Mouse (Mus musculus): Measurements from ENCODE around the gene Olfr9. TPM values are rescaled to one million over a fixed set of nuclear protein-coding genes. Genes with fewer than 3 reads are reported as not detected.

The Olfr9 gene
- 4.0 TPM for total RNA-seq (2023)

GRCm38 (mm10) chr10:128989131-128989530 is at the start of gene Olfr9:
Gene Olfr9 (plus strand): TSS chr10:128989431.

GRCm38 (mm10) chr10:128960590-128961584 is 28.3 kb upstream of the Olfr9 start, which contains the start of gene Mettl7b:
Gene Mettl7b (minus strand): TSS chr10:128960988.

DNA sequence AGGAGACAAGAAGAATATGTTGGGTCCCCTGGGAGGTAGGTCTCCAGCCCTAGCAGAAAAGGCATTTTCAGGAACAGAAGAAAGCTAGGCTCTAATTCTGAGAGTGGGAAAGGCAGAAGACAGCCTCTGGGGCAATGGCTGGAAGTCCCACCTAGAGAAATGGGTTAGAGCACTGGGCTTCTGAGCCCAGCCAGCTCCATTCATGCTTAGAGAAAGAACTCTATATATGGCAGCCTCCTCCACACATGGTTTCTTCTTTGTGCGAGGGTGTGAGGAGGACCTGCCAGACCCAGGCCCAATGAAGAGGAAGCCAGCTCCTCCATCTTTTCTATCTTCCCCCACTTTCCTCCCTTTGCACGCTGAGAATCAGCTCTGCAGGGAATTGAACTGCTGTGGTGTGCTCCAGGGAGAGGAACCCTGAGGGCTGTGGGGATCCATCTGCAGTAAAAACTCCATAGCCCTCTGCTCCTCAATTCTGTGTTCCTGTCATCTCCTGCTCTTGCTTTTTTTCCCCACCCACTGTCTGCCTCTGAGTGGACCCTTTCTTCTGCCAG is 21.1 kb downstream of the Olfr9 start, which contains the start of gene Olfr763:
Gene Olfr763 (plus strand): TSS at position 504 of the 554 bp plus-strand sequence.

GRCm38 (mm10) chr10:129039796-129040195 is 50.6 kb downstream of the Olfr9 start, which contains the start of gene Olfr764-ps1:
Gene Olfr764-ps1 (minus strand): TSS chr10:129039896.

Other genes starting within 250 kb of the Olfr9 start
- gene Dgka, start 244.6 kb upstream of the Olfr9 start, total RNA-seq (2023): 775 TPM
- gene Pym1, start 241.5 kb upstream of the Olfr9 start, total RNA-seq (2023): 81.7 TPM
- gene Mmp19, start 198.5 kb upstream of the Olfr9 start, total RNA-seq (2023): 0.24 TPM
- gene Dnajc14, start 185.4 kb upstream of the Olfr9 start, total RNA-seq (2023): 56.7 TPM
- 10.0 TPM for gene Tmem198b, start 185.1 kb upstream of the Olfr9 start, total RNA-seq (2023)
- gene Sarnp, start 172.1 kb upstream of the Olfr9 start, total RNA-seq (2023): 61.5 TPM
- gene Ormdl2, start 167.8 kb upstream of the Olfr9 start, total RNA-seq (2023): 23.2 TPM
- gene Gdf11, start 97.7 kb upstream of the Olfr9 start, total RNA-seq (2023): 6.6 TPM
- 0.52 TPM for gene Cd63, start 88.4 kb upstream of the Olfr9 start, total RNA-seq (2023)
- gene Rdh5, start 66.5 kb upstream of the Olfr9 start, total RNA-seq (2023): 7.5 TPM
- 54.5 TPM for gene Bloc1s1, start 65.4 kb upstream of the Olfr9 start, total RNA-seq (2023)
- gene Itga7, start 55.6 kb upstream of the Olfr9 start, total RNA-seq (2023): 3.3 TPM
- gene Mettl7b, start 28.4 kb upstream of the Olfr9 start, total RNA-seq (2023): not detected
- gene Olfr763, start 21.4 kb downstream of the Olfr9 start, total RNA-seq (2023): 1.0 TPM
- not detected for gene Olfr764-ps1, start 50.5 kb downstream of the Olfr9 start, total RNA-seq (2023)
- not detected for gene Olfr765, start 60.6 kb downstream of the Olfr9 start, total RNA-seq (2023)
- gene Olfr766-ps1, start 79.5 kb downstream of the Olfr9 start, total RNA-seq (2023): not detected
- gene Olfr767, start 93.5 kb downstream of the Olfr9 start, total RNA-seq (2023): not detected
- not detected for gene Olfr768, start 109.9 kb downstream of the Olfr9 start, total RNA-seq (2023)
- gene Olfr769, start 128.4 kb downstream of the Olfr9 start, total RNA-seq (2023): not detected
- not detected for gene Olfr770, start 149.6 kb downstream of the Olfr9 start, total RNA-seq (2023)
- not detected for gene Olfr771, start 175.3 kb downstream of the Olfr9 start, total RNA-seq (2023)
- not detected for gene Olfr772, start 188.5 kb downstream of the Olfr9 start, total RNA-seq (2023)
- gene Olfr773, start 198.0 kb downstream of the Olfr9 start, total RNA-seq (2023): not detected
- gene Olfr774, start 246.8 kb downstream of the Olfr9 start, total RNA-seq (2023): not detected

All from CD8-positive naive resting alpha-beta T cell, adult 57 days (primary cell).